Mouse (Mus musculus): ENCODE measurements around the gene Orai2.
A peak's percentile ranks its signal among the peaks of the same experiment; 100 is the strongest.
"Not testable (repeated sequence)": the region's sequence is repeated elsewhere in the genome, so short reads cannot be mapped to it uniquely, and the experiment has no call there.

Orai2 gene

GRCm38 (mm10) chr5:136170512-136171362 lies at the start of gene Orai2:
Gene Orai2, minus strand, starts transcription at chr5:136170713.
- peak; percentile 72 to 80 for DNase-seq (ENCODE audit: low spot score in 2 of 2)

GRCm38 (mm10) chr5:136218585-136218984 lies 48.1 kb upstream of the Orai2 start:
- no peak for DNase-seq (ENCODE audit: low spot score in 2 of 2)

GRCm38 (mm10) chr5:136217932-136218381 lies 47.4 kb upstream of the Orai2 start:
- no peak for DNase-seq (ENCODE audit: low spot score in 2 of 2)

GRCm38 (mm10) chr5:136217004-136217665 lies 46.6 kb upstream of the Orai2 start:
- DNase-seq (ENCODE audit: low spot score in 2 of 2): no peak

GRCm38 (mm10) chr5:136215958-136216357 lies 45.4 kb upstream of the Orai2 start:
- no peak for DNase-seq (ENCODE audit: low spot score in 2 of 2)

GRCm38 (mm10) chr5:136215211-136215610 lies 44.7 kb upstream of the Orai2 start:
- no peak for DNase-seq (ENCODE audit: low spot score in 2 of 2)

GRCm38 (mm10) chr5:136213716-136214115 lies 43.2 kb upstream of the Orai2 start:
- DNase-seq (ENCODE audit: low spot score in 2 of 2): no peak

GRCm38 (mm10) chr5:136212716-136213115 lies 42.2 kb upstream of the Orai2 start:
- DNase-seq (ENCODE audit: low spot score in 2 of 2): no peak

GRCm38 (mm10) chr5:136211341-136212102 lies 41.0 kb upstream of the Orai2 start:
- DNase-seq (ENCODE audit: low spot score in 2 of 2): not testable (repeated sequence)

GRCm38 (mm10) chr5:136210549-136210948 lies 40.0 kb upstream of the Orai2 start:
- no peak for DNase-seq (ENCODE audit: low spot score in 2 of 2)

GRCm38 (mm10) chr5:136201832-136202231 lies 31.3 kb upstream of the Orai2 start:
- DNase-seq (ENCODE audit: low spot score in 2 of 2): peak in 1 of 2 experiments; percentile 26

GRCm38 (mm10) chr5:136199526-136199925 lies 29.0 kb upstream of the Orai2 start:
- no peak for DNase-seq (ENCODE audit: low spot score in 2 of 2)

GRCm38 (mm10) chr5:136198474-136199391 lies 28.2 kb upstream of the Orai2 start, which contains the start of gene Prkrip1:
Gene Prkrip1, minus strand, starts transcription at chr5:136198963.
- DNase-seq (ENCODE audit: low spot score in 2 of 2): peak; percentile 88 to 94

GRCm38 (mm10) chr5:136191870-136192269 lies 21.4 kb upstream of the Orai2 start:
- DNase-seq (ENCODE audit: low spot score in 2 of 2): no peak

- peak; percentile 26 to 49 for DNase-seq (ENCODE audit: low spot score in 2 of 2)
Measured at GRCm38 (mm10) chr5:136186723-136187122, 16.2 kb upstream of the Orai2 start.

- no peak for DNase-seq (ENCODE audit: low spot score in 2 of 2)
Measured at GRCm38 (mm10) chr5:136183766-136184165, 13.3 kb upstream of the Orai2 start.

- DNase-seq (ENCODE audit: low spot score in 2 of 2): no peak
Measured at GRCm38 (mm10) chr5:136182830-136183229, 12.3 kb upstream of the Orai2 start.

GRCm38 (mm10) chr5:136182049-136182448 lies 11.5 kb upstream of the Orai2 start:
- no peak for DNase-seq (ENCODE audit: low spot score in 2 of 2)

GRCm38 (mm10) chr5:136181197-136181596 lies 10.7 kb upstream of the Orai2 start:
- no peak for DNase-seq (ENCODE audit: low spot score in 2 of 2)

GRCm38 (mm10) chr5:136179594-136179993 lies 9.1 kb upstream of the Orai2 start:
- DNase-seq (ENCODE audit: low spot score in 2 of 2): no peak

Data from spleen, postnatal 14 days (tissue).